Mouse (Mus musculus): ENCODE results near the gene Ackr3.

DNA sequence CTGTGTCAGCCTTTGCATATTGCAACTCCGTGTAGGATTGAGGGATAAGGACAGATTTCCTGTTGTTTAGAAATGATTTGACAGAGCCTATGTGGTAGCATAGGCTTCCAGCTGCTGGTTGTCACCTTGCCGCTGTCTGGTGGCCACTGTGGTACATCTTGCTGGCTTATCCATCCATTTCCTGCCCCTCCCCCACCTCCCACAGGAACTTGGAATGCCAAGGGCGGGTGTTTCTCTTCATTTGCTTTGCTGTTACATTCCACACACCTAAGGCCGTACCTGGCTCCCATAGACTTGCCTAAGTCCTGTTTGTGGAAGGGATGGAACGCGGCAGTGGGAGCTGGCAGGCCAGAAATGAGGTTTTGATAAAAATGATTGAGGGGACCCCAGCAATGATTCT, 46.6 kb downstream of the Ackr3 start:
- no peak for TF ChIP-seq CTCF (IDR thresholded peaks at IDR 0.05; ENCODE audit: low read depth)
- TF ChIP-seq EP300 (optimal IDR thresholded peaks at IDR 0.05), result no peak
